Mouse (Mus musculus): Measurements from ENCODE around the gene Slc2a8. TPM values are rescaled to one million over a fixed set of nuclear protein-coding genes. Genes with fewer than 3 reads are reported as not detected.

Gene Slc2a8
- total and polyA plus RNA-seq, 3 experiments: 7.4 to 16.0 TPM; not detected in 1

DNA sequence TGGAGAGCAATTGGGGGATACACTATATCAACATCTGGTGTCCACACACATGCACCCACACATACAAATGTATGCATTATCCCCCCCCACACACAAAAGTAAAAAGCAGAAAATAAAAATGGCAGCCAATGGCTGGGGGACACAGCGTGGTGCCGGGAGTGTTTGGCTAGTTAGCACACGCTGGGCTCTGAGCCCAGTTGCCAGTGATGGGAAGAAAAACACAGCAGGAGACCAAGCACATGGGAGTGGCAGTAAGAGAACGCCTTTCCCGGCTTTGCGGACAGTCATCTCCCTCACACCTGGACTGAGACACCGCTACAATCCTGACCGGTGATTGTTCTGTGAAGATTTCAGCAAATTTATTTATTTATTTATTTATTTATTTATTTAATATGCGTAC lies 10.6 kb downstream of the Slc2a8 start:
- H3K9me3 ChIP-seq (replicated peaks; ENCODE audit: insufficient read depth, low read length): no peaks in the 10 kb centered on the region
- no peak overlapping the region for H3K4me3 ChIP-seq (ENCODE audit: control insufficient read depth in 1 of 2, insufficient read depth in 1 of 2, low read depth in 2 of 2, low read length in 2 of 2)
- TF ChIP-seq SIN3A (IDR thresholded peaks at IDR 0.05; ENCODE audit: low read length) (no peak), NELFE (IDR thresholded peaks at IDR 0.05; ENCODE audit: low read depth, low read length) (no peak), TAL1 (IDR thresholded peaks at IDR 0.05; ENCODE audit: low read length) (no peak), ELF1 (IDR thresholded peaks at IDR 0.05; ENCODE audit: low read depth, low read length) (no peak), ZC3H11A (IDR thresholded peaks at IDR 0.05; ENCODE audit: low read depth, low read length) (no peak), HCFC1 (IDR thresholded peaks at IDR 0.05; ENCODE audit: low read depth, low read length) (no peak)
- H3K4me1 ChIP-seq (ENCODE audit: control insufficient read depth in 1 of 2, insufficient read depth in 2 of 2, low read length in 2 of 2): no peaks in the 10 kb centered on the region
- H3K36me3 ChIP-seq (ENCODE audit: control insufficient read depth in 1 of 2, insufficient read depth in 2 of 2, low read length in 2 of 2): no peaks in the 10 kb centered on the region
- DNase-seq (ENCODE audit: low read depth, low spot score): no peak
- H3K27me3 ChIP-seq (ENCODE audit: control insufficient read depth in 1 of 2, insufficient read depth in 2 of 2, low read length in 2 of 2): no peaks in the 10 kb centered on the region
- H3K27ac ChIP-seq (ENCODE audit: control insufficient read depth, low read depth, low read length): no peak overlapping the region
- no peak overlapping the region for H3K9ac ChIP-seq (ENCODE audit: control insufficient read depth, low read depth, low read length, poor library complexity, severe bottlenecking)
- peaks cover 9% of the 10 kb centered on the region; the same call in 1 of the 2 replicates for H3K79me2 ChIP-seq (ENCODE audit: control insufficient read depth, insufficient read depth, low read length, poor library complexity)

DNA sequence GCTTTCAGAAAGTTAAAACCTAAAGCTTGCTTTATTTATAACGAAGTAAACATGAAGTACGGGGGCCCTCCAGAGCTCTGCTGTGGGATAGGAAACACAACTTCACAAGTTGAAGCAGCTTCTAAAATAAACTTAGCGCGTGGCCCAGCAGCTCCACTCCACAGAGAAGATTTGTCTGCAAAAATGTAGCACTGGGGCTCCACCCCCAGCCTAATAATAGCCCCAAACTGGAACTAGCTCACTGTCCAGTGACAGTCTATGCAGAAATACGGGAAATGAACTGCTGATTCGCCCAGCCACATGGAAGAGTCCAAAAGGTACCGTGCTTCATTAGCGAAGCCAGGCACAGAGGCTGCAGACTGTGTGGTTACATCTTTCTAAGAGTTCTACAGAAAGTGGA lies 12.6 kb downstream of the Slc2a8 start:
- Histone ChIP-seq H3K4me1 (ENCODE audit: control insufficient read depth in 1 of 2, insufficient read depth in 2 of 2, low read length in 2 of 2) (no peaks in the 10 kb centered on the region), H3K36me3 (ENCODE audit: control insufficient read depth in 1 of 2, insufficient read depth in 2 of 2, low read length in 2 of 2) (peaks cover under 1% of the 10 kb centered on the region in 2 experiments), H3K4me3 (ENCODE audit: control insufficient read depth in 1 of 2, insufficient read depth in 1 of 2, low read depth in 2 of 2, low read length in 2 of 2) (no peak overlapping the region), H3K79me2 (ENCODE audit: control insufficient read depth, insufficient read depth, low read length, poor library complexity) (peaks cover 11% of the 10 kb centered on the region), H3K9me3 (replicated peaks; ENCODE audit: insufficient read depth, low read length) (no peaks in the 10 kb centered on the region), H3K27me3 (ENCODE audit: control insufficient read depth in 1 of 2, insufficient read depth in 2 of 2, low read length in 2 of 2) (no peaks in the 10 kb centered on the region), H3K9ac (ENCODE audit: control insufficient read depth, low read depth, low read length, poor library complexity, severe bottlenecking) (no peak overlapping the region), H3K27ac (ENCODE audit: control insufficient read depth, low read depth, low read length) (no peak overlapping the region)
- TF ChIP-seq ZC3H11A (IDR thresholded peaks at IDR 0.05; ENCODE audit: low read depth, low read length) (no peak), POLR2A (IDR thresholded peaks at IDR 0.05; ENCODE audit: control insufficient read depth in 1 of 2, insufficient read depth in 1 of 2, low read depth in 1 of 2, low read length in 2 of 2, poor library complexity in 1 of 2) (no peak), POLR2AphosphoS2 (IDR thresholded peaks at IDR 0.05; ENCODE audit: low read length) (no peak; the same call in 1 of the 2 replicates), NELFE (IDR thresholded peaks at IDR 0.05; ENCODE audit: low read depth, low read length) (no peak), POLR2AphosphoS5 (IDR thresholded peaks at IDR 0.05; ENCODE audit: borderline replicate concordance, low read depth, low read length) (no peak), USF1 (IDR thresholded peaks at IDR 0.05; ENCODE audit: low read depth, low read length) (no peak)
- DNase-seq (ENCODE audit: low read depth, low spot score): no peak

DNA sequence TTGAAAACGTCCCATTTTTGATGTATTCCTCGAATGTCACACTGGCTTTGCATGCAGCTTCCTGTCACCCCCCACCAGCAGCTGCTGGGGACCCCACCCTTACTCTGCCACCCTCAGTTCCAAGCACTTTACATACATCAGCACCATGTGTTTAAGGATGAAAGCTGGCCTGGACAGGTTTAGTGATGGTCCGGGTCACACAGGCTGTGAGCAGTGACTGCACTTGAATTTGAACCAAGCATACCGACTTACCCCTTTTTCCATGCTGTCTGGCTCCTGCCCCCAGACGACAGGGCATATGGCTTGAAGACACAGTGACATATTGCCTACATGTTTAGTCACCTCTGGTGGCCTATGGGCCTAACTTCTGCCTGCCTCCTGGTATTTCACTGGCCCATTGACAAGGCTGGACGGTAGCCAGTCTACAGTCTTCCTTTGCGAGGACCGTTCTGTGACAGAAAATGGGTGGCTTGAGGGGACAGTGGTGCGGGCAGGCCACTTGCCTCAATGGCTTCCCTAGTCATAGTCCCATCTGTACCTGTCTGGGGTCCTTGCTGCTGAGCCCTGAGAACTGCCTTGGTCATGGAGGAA lies 13.8 kb downstream of the Slc2a8 start:
- no peaks in the 10 kb centered on the region for H3K27me3 ChIP-seq (ENCODE audit: control insufficient read depth in 1 of 2, insufficient read depth in 2 of 2, low read length in 2 of 2)
- TF ChIP-seq CHD1 (IDR thresholded peaks at IDR 0.05; ENCODE audit: low read depth, low read length) (no peak), USF2 (IDR thresholded peaks at IDR 0.05; ENCODE audit: borderline replicate concordance in 1 of 2, insufficient read depth in 1 of 2, low read depth in 1 of 2, low read length in 2 of 2) (no peak), BHLHE40 (IDR thresholded peaks at IDR 0.05; ENCODE audit: borderline replicate concordance, low read depth, low read length) (no peak), POLR2AphosphoS5 (IDR thresholded peaks at IDR 0.05; ENCODE audit: borderline replicate concordance, low read depth, low read length) (no peak), CHD2 (IDR thresholded peaks at IDR 0.05; ENCODE audit: low read length) (no peak), TBP (IDR thresholded peaks at IDR 0.05; ENCODE audit: low read depth, low read length) (no peak), NELFE (IDR thresholded peaks at IDR 0.05; ENCODE audit: low read depth, low read length) (no peak), RAD21 (IDR thresholded peaks at IDR 0.05; ENCODE audit: low read depth, low read length) (no peak)
- H3K4me1 ChIP-seq (ENCODE audit: control insufficient read depth in 1 of 2, insufficient read depth in 2 of 2, low read length in 2 of 2): peaks cover 0 to 5% of the 10 kb centered on the region in 2 experiments; a peak in 2 of 4 replicates
- H3K9ac ChIP-seq (ENCODE audit: control insufficient read depth, low read depth, low read length, poor library complexity, severe bottlenecking): 0 out of 2 replicates have a peak overlapping the region, but pooled peaks have one; percentile 91
- DNase-seq (ENCODE audit: low read depth, low spot score): no peak
- H3K4me3 ChIP-seq (ENCODE audit: control insufficient read depth in 1 of 2, insufficient read depth in 1 of 2, low read depth in 2 of 2, low read length in 2 of 2): peak overlapping the region in 1 of 2 experiments; percentile 95; a peak in 1 of 4 replicates
- H3K79me2 ChIP-seq (ENCODE audit: control insufficient read depth, insufficient read depth, low read length, poor library complexity): peaks cover 24% of the 10 kb centered on the region
- no peak overlapping the region for H3K27ac ChIP-seq (ENCODE audit: control insufficient read depth, low read depth, low read length)
- no peaks in the 10 kb centered on the region for H3K9me3 ChIP-seq (replicated peaks; ENCODE audit: insufficient read depth, low read length)
- H3K36me3 ChIP-seq (ENCODE audit: control insufficient read depth in 1 of 2, insufficient read depth in 2 of 2, low read length in 2 of 2): peaks cover 6 to 10% of the 10 kb centered on the region in 2 experiments
